Mouse (Mus musculus) adrenal gland, postnatal 10 days (tissue): ENCODE measurements around the gene Dlx2. TPM values are rescaled to one million over a fixed set of nuclear protein-coding genes. Genes with fewer than 3 reads are reported as not detected.
A peak's percentile ranks its signal among the peaks of the same experiment; 100 is the strongest.

ENCODE experiments used
- DNase-seq: peaks from one replicate; pipeline ENCODE4 v3.0.0; 2021; ENCODE audit warnings: mixed read lengths
- total RNA-seq, 2 experiments: library from RNA; stranded (reverse); gene quantifications; 2 replicates each; pipeline ENCODE4 v1.2.3; 2021

Dlx2 gene
- total RNA-seq, 2 experiments from 2014 or later, result 0.09 to 0.24 TPM

GRCm38 (mm10) chr2:71540611-71541417 is 5.7 kb downstream of the Dlx2 start:
- DNase-seq, result no peak

- DNase-seq, result no peak
These were observed 12.1 kb downstream of the Dlx2 start for GRCm38 (mm10) chr2:71534242-71535052.

- DNase-seq, result no peak
These were observed 13.5 kb downstream of the Dlx2 start for GRCm38 (mm10) chr2:71533094-71533493.

DNA sequence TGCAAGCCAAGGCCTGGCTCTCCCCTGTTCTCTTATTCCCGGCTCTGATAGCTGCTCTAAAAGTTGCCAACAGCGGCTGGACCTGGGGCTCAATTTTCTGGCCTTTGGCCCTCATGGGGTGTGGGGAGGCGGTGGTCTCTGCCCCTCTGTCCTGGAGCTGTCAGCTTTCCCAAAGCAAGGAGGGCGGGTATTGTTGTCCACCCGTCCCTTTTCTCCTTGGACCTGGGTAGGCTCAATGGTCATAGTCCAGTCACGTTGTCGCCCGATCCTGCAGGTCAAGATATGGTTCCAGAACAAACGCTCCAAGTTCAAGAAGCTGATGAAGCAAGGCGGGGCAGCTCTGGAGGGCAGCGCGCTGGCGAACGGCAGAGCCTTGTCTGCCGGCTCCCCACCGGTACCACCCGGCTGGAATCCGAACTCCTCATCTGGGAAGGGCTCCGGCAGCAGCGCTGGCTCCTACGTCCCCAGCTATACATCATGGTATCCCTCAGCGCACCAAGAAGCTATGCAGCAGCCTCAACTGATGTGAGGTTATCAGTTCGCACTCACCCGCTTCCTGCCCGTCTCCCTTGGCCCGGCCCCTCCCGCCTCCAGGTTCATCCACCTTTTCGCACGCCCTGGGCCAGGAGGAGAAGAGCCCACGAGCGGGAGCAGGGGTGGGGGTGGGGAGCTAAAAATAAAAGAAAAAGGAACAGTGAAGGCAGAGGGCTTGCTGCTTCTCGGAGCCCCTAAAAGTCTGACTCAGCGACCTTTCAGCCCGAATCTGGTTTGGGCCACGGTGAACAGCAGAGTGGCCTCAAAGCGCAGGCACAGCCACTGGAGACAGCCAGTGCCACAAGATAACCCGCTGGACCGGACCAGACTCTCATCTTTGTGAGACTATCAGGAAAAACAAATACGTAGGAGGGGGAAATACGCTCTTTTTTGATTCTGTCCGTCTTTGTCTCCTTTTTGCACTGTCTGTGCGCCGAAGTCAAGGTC is 14.3 kb downstream of the Dlx2 start:
- no peak for DNase-seq

GRCm38 (mm10) chr2:71531124-71531590 is 15.4 kb downstream of the Dlx2 start:
- DNase-seq, result no peak

GRCm38 (mm10) chr2:71530391-71531123 is 16.0 kb downstream of the Dlx2 start:
- no peak for DNase-seq

- DNase-seq, result peak; percentile 89
These were observed 16.8 kb downstream of the Dlx2 start for GRCm38 (mm10) chr2:71529511-71530351.

DNA sequence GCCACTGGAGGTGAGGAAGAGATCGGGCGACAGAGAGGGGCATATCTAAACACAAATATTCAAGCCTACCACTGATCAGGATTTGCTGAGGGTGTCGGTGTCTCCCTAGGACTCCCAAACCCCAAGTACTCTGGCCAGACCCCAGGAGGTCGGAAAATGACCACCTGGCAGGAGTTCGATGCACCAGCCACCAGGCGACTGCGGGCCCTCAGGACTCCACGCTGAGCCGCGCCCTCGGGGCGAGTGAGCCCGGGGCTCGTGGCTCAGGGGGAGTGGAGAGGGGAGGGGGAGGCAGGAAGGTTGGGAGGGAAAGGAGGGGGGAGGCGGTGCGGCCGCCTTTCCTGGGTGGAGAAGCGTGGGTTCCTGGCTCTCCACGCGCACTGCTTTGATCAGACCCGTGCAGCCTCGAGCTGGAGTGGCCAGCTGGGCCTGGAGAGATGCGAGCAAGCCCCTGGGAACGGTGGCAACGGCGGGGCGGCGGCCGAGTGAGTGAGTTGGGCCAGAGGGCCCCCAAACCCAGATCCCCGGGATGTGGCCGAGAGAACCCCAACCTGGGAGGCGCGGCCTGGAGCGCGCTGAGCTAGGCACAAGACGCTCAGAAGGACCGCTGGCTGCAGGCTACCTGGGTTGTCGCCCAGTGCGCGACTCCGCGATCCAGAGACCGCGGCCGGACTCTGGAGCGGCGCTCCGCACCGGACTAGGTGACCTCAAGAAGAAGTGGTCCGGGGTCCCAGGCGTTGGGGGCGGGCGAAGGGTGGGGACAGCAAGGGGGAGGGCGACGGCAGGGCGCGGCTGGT is 17.6 kb downstream of the Dlx2 start:
- DNase-seq, result no peak

- no peak for DNase-seq
These were observed 18.4 kb downstream of the Dlx2 start, which contains the start of gene Dlx1 for GRCm38 (mm10) chr2:71528014-71528713. Dlx1 (plus strand) TSS chr2:71528113.

- no peak for DNase-seq
These were observed 19.1 kb downstream of the Dlx2 start for GRCm38 (mm10) chr2:71527323-71528013.

DNA sequence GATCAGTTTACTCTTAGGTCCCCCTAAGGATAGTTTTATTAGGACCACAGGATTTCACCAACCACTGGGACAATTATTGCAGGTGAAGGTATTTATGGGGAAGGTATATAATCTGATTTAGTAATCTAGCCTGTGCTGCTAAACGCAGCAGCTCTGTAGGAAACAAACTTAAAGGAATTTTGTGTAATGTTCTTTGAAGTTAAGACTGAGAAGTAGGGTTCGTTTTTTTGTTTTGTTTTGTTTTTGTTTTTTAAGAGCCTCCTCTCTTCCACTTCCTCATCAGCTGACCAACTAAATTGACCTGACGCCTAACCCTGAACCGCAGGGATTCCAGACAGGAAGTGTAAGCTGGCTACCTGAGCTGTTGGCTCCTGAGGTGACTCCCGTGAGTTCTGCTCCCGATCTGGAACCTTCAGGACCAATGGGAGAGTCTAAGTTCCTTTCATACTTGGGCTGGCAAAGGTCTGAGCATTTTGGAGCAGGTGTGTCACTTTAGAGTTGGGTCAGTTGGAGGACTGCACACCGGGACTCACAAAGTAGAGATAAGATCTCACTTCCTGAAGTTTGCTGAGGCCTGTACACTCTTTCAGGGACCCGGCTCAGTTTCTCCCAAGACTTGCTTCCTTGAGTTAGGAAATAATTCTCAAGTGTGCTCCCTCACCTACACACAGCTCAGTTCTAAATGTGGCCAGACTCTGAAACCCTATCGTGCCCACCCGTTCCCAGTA is 19.8 kb downstream of the Dlx2 start:
- DNase-seq, result no peak

DNA sequence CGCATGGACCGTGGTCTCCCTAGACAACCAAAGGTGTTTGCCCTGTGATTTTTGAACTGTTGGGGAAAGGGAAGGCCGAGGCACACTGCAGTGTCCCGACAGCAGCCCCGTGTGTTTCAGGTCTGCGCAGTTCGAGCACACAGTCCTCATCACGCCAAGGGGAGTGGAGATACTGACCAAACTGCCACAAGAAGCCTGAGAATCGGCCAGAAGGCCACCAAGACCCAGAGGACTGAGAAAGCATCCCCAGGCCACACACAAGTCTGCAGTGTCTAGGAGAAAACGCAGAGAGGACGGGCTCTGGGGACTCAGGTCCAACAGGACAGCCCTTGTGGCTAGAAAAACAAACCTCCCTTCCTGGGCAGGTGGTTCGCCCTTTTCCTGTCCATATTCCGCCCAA is 21.8 kb downstream of the Dlx2 start:
- DNase-seq, result no peak

GRCm38 (mm10) chr2:71523431-71523830 is 23.1 kb downstream of the Dlx2 start:
- no peak for DNase-seq

GRCm38 (mm10) chr2:71522871-71523270 is 23.7 kb downstream of the Dlx2 start:
- DNase-seq, result no peak

DNA sequence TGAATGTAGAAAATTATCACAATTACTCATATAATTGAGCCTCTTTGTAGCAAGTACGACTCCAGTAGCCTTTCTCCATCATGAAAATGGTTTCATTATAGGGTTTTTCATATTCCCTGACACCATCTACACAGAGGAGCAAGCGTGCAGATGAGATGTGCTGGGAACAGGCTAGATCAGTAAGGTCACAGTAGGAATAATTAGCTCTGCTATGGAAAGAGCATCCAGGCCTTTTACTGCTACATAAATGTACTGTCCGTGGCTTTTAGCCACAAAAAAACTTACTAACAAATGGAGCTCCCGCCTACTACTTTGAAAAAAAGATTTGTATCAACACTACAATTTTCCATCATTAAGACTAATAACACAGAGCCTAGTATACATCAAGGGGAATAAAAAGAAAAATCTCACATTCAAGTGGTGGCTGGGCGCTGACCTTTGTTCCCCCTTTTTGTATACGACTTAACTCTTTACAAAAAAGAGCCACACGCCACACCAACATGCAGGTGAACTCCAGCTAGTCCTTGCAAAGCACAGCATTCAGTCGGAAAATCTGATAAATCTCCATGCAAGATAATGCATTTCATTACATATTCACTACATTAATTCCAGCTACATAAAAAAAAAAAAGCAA is 29.0 kb downstream of the Dlx2 start:
- no peak for DNase-seq

DNA sequence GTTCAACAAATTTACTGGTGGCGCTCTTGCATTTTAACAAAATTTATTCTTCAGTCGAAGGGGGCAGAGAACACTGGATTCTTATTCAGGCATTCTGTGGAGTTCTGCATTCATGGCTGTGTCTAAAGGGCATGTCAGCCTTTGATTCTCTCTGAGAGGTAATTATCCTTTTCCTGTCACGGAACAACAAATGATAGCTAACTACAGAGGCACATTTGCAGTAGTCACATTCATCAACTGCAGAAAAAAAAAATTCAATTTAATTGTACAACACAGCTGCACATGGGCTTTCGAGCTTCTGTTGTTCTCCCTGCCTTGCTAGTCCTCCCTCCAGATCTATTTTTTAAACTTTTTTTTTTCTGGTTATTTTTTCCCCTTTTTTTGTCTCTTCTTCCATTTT is 29.6 kb downstream of the Dlx2 start:
- no peak for DNase-seq

DNA sequence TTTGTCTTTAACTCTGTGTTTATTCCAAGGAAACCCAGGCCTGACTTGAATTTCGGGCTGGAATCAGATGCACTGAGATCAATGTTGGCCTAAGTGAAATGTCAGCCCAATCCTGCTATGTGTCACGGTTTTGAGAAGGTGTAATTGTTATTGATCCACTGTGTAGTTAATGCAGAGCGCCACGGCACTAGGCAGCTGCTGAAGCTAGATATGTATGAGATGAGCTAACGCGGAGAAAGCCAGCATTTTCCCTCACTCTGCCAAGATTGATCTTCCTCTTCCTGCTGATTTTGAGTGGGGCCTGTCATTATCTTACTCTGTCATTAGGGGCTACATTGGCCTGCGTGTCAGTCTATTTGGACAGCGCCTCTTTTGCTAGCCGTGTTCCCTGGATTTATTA is 34.2 kb downstream of the Dlx2 start:
- no peak for DNase-seq
